Mouse (Mus musculus): ENCODE results near the gene Prox1. TPM values are rescaled to one million over a fixed set of nuclear protein-coding genes. Genes with fewer than 3 reads are reported as not detected.

Prox1 gene
- total RNA-seq (2014; rRNA removed): 20.1 and 27.1 TPM in 2 replicates
- polyA plus RNA-seq (2012; rRNA removed): 22.2 and 23.0 TPM in 2 replicates

DNA sequence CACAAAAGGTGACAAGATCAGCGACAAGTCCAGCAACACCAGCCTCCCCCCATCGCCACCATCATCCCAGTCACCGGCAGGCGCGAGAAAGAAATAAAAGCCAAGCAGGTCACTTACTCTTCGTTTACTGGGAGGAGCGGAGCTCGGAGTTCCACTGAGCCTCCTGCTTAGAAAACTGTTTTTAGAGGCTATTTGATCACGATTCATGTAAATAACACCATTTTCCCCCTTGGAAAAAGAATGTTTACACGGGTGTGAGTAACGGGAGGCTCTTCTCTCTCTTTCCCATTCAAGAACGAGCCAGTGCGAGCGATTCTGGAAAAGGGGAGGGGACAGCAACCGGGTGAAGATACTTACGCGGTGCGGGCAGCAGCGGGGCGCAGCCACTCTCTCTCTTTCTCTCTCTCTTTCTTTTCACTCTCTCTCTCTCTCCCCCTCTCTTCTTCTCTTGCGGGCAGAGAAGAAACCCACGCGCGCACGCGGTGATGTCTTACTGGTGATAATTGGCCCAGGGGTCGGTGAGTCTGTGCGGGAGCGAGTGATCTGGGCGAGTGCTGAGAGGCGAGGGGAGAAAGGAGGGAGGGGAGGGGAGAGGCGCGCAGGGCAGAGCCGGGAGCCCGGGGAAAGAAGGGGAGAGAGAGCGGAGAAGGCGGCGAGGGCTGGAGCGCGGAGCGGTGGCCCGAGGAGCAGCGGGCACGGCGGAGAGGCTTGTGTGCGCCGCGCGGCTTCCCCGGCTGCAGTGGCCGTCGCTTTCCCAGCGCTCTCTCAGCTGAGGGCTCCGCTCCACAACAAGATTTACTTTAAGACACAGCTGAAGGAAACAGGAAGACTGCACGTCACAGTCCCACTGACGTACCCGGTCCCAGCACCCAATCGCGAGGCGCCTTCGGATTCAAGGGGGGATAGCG lies at the start of gene Prox1:
Gene Prox1 (minus strand): TSS at position 804 of the 908 bp plus-strand sequence.
- Histone ChIP-seq H3K9ac (ENCODE audit: low read depth, low read length) (peak within 1 kb of the TSS; percentile 94), H3K27ac (replicated peaks; ENCODE audit: insufficient read depth, low read depth, low read length) (peak within 1 kb of the TSS; percentile 94), H3K36me3 (ENCODE audit: control insufficient read depth, insufficient read depth, low read length) (no peaks in the 10 kb centered on the region), H3K27me3 (ENCODE audit: control insufficient read depth, insufficient read depth, low read length) (no peaks in the 10 kb centered on the region), H3K4me3 (ENCODE audit: insufficient read depth, low read depth, low read length) (peak within 1 kb of the TSS; percentile 86), H3K79me2 (ENCODE audit: control insufficient read depth, insufficient read depth, low read length) (peaks cover 23% of the 10 kb centered on the region), H3K4me1 (ENCODE audit: control insufficient read depth, insufficient read depth, low read length) (peaks cover 7% of the 10 kb centered on the region; the same call in 1 of the 2 replicates)
- peak; percentile 77 for DNase-seq (ENCODE audit: extremely low read depth, low read depth, low spot score)
- TF ChIP-seq POLR2A (IDR thresholded peaks at IDR 0.05; ENCODE audit: extremely low read depth, insufficient read depth, low read length) (peak; percentile 82), CTCF (IDR thresholded peaks at IDR 0.05; ENCODE audit: low read depth, low read length) (no peak)
- WGBS: under 1% methylated on average over 62 of the region's 62 CpGs

DNA sequence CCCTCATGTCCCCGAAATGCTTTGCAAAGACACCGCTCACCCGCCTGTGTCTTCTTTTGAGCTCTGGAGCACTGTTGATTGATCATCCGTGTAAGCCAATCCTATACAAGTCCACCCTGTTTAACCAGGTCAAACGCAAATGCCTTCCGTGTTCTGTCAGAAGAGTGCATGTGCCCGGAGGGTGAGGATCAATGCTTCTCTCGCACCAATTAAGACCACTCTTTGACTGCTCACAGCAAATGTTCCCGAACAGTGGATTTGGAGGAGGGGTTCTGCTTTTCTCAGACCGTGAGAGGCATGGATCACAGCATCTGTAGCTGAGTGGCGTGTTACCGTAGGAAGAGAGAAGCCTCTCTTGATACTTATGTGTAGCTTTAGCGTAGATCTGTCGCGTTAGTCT lies 46.1 kb upstream of the Prox1 start:
- Histone ChIP-seq H3K27ac (replicated peaks; ENCODE audit: insufficient read depth, low read depth, low read length) (no peak overlapping the region), H3K9ac (ENCODE audit: low read depth, low read length) (no peak overlapping the region), H3K4me3 (ENCODE audit: insufficient read depth, low read depth, low read length) (no peak overlapping the region), H3K4me1 (ENCODE audit: control insufficient read depth, insufficient read depth, low read length) (no peaks in the 10 kb centered on the region), H3K79me2 (ENCODE audit: control insufficient read depth, insufficient read depth, low read length) (no peaks in the 10 kb centered on the region), H3K27me3 (ENCODE audit: control insufficient read depth, insufficient read depth, low read length) (no peaks in the 10 kb centered on the region), H3K36me3 (ENCODE audit: control insufficient read depth, insufficient read depth, low read length) (no peaks in the 10 kb centered on the region)
- no peak for DNase-seq (ENCODE audit: extremely low read depth, low read depth, low spot score)
- TF ChIP-seq POLR2A (IDR thresholded peaks at IDR 0.05; ENCODE audit: extremely low read depth, insufficient read depth, low read length): no peak
- no peak for TF ChIP-seq CTCF (IDR thresholded peaks at IDR 0.05; ENCODE audit: low read depth, low read length)
- 92% methylated on average over 15 of the region's 15 CpGs for WGBS

DNA sequence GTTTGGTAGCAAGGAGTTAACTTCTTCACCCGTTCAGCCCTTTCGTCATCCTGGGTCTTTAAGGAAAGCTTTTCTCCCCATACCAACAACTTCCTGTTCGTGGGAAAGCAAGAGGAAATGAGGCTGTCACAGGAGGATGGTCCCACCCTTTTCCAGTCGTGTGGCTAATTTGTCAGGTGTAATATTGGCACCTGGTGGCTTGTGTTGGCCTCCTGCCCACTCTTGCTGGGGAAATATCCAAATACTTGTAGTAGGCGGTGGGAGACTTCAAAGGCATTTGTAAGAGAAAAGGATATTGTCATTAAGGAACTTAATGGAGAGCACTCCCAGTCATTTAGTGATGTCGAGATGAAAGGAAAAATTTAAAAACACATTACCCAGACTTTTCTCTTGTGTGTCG lies 44.1 kb upstream of the Prox1 start:
- H3K4me3 ChIP-seq (ENCODE audit: insufficient read depth, low read depth, low read length): no peak overlapping the region
- H3K27me3 ChIP-seq (ENCODE audit: control insufficient read depth, insufficient read depth, low read length): no peaks in the 10 kb centered on the region
- H3K4me1 ChIP-seq (ENCODE audit: control insufficient read depth, insufficient read depth, low read length): peaks cover 2% of the 10 kb centered on the region
- H3K9ac ChIP-seq (ENCODE audit: low read depth, low read length): no peak overlapping the region
- no peak for DNase-seq (ENCODE audit: extremely low read depth, low read depth, low spot score)
- no peaks in the 10 kb centered on the region for H3K36me3 ChIP-seq (ENCODE audit: control insufficient read depth, insufficient read depth, low read length)
- H3K79me2 ChIP-seq (ENCODE audit: control insufficient read depth, insufficient read depth, low read length): no peaks in the 10 kb centered on the region
- WGBS: 75% methylated on average over 7 of the region's 7 CpGs
- no peak for TF ChIP-seq CTCF (IDR thresholded peaks at IDR 0.05; ENCODE audit: low read depth, low read length)
- TF ChIP-seq POLR2A (IDR thresholded peaks at IDR 0.05; ENCODE audit: extremely low read depth, insufficient read depth, low read length): no peak
- no peak overlapping the region for H3K27ac ChIP-seq (replicated peaks; ENCODE audit: insufficient read depth, low read depth, low read length)

DNA sequence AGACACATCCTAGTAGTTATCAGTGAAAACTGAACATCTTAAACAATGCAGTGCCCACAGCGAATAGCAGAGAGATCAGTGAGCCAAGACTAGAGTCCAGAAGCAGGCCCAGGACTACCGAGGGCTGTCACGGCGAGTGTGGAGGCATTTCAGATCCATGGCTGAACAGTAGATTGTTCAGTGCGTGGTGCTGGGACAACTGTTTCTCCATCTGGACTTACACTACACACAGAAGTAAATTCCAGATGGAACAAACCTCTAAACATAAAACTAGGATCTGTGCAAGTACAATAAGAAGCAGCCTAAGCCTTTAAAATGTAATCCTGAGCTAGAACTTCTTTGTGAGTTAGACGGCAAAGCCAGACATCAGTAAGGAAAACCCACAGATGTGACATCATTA lies 42.7 kb upstream of the Prox1 start:
- no peaks in the 10 kb centered on the region for H3K79me2 ChIP-seq (ENCODE audit: control insufficient read depth, insufficient read depth, low read length)
- no peak overlapping the region for H3K4me3 ChIP-seq (ENCODE audit: insufficient read depth, low read depth, low read length)
- H3K9ac ChIP-seq (ENCODE audit: low read depth, low read length): no peak overlapping the region
- TF ChIP-seq POLR2A (IDR thresholded peaks at IDR 0.05; ENCODE audit: extremely low read depth, insufficient read depth, low read length) (no peak), CTCF (IDR thresholded peaks at IDR 0.05; ENCODE audit: low read depth, low read length) (no peak)
- peaks cover 6% of the 10 kb centered on the region for H3K4me1 ChIP-seq (ENCODE audit: control insufficient read depth, insufficient read depth, low read length)
- DNase-seq (ENCODE audit: extremely low read depth, low read depth, low spot score): no peak
- no peak overlapping the region for H3K27ac ChIP-seq (replicated peaks; ENCODE audit: insufficient read depth, low read depth, low read length)
- no peaks in the 10 kb centered on the region for H3K27me3 ChIP-seq (ENCODE audit: control insufficient read depth, insufficient read depth, low read length)
- 93% methylated on average over 6 of the region's 6 CpGs for WGBS
- no peaks in the 10 kb centered on the region for H3K36me3 ChIP-seq (ENCODE audit: control insufficient read depth, insufficient read depth, low read length)

DNA sequence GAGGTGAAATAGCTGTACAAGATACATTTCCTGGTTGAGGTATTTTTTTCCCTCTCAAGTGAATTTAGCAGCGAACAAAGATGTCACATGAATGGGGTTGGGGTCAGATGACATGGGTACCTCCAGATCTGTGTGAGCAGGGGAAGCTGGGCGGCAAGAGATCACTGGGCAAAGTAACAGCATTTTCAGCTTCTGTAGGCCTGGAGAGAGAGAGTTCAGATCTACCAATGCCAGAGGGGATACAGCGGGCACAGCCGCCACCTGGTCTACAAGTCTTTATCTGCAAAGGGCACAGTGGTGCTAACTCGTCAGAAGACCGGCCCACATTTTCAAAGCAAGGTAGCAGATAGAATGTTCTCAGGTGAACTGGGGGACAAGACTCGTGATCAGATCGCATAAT lies 36.7 kb upstream of the Prox1 start:
- Histone ChIP-seq H3K9ac (ENCODE audit: low read depth, low read length) (no peak overlapping the region), H3K36me3 (ENCODE audit: control insufficient read depth, insufficient read depth, low read length) (no peaks in the 10 kb centered on the region), H3K4me3 (ENCODE audit: insufficient read depth, low read depth, low read length) (no peak overlapping the region), H3K27me3 (ENCODE audit: control insufficient read depth, insufficient read depth, low read length) (no peaks in the 10 kb centered on the region), H3K4me1 (ENCODE audit: control insufficient read depth, insufficient read depth, low read length) (peaks cover 12% of the 10 kb centered on the region), H3K79me2 (ENCODE audit: control insufficient read depth, insufficient read depth, low read length) (no peaks in the 10 kb centered on the region), H3K27ac (replicated peaks; ENCODE audit: insufficient read depth, low read depth, low read length) (no peak overlapping the region)
- TF ChIP-seq CTCF (IDR thresholded peaks at IDR 0.05; ENCODE audit: low read depth, low read length) (no peak), POLR2A (IDR thresholded peaks at IDR 0.05; ENCODE audit: extremely low read depth, insufficient read depth, low read length) (no peak)
- 96% methylated on average over 8 of the region's 8 CpGs for WGBS
- DNase-seq (ENCODE audit: extremely low read depth, low read depth, low spot score): no peak

DNA sequence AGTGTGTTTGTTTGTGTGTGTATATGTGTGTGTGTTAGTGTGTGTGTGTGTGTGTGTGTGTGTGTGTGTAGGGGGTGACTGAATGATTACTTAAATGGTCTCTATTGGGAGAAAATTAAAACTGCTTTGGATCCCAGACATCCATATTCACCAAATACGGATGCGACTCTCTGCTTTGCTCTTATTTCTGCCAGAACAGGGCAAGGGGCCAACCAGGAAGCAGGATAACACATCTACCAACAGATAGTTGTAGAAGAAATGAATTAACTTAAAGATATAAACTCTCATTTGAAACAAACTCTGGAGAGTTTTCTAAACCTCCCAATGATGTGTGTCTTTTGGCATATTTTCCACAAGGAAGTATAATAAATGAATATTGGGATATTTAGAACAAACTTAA lies 35.2 kb upstream of the Prox1 start:
- Histone ChIP-seq H3K4me1 (ENCODE audit: control insufficient read depth, insufficient read depth, low read length) (peaks cover 24% of the 10 kb centered on the region), H3K36me3 (ENCODE audit: control insufficient read depth, insufficient read depth, low read length) (no peaks in the 10 kb centered on the region), H3K27ac (replicated peaks; ENCODE audit: insufficient read depth, low read depth, low read length) (no peak overlapping the region), H3K9ac (ENCODE audit: low read depth, low read length) (no peak overlapping the region), H3K27me3 (ENCODE audit: control insufficient read depth, insufficient read depth, low read length) (no peaks in the 10 kb centered on the region), H3K79me2 (ENCODE audit: control insufficient read depth, insufficient read depth, low read length) (no peaks in the 10 kb centered on the region), H3K4me3 (ENCODE audit: insufficient read depth, low read depth, low read length) (no peak overlapping the region)
- TF ChIP-seq CTCF (IDR thresholded peaks at IDR 0.05; ENCODE audit: low read depth, low read length) (no peak), POLR2A (IDR thresholded peaks at IDR 0.05; ENCODE audit: extremely low read depth, insufficient read depth, low read length) (no peak)
- DNase-seq (ENCODE audit: extremely low read depth, low read depth, low spot score): no peak
- WGBS: 50% methylated on average over 2 of the region's 2 CpGs

Data from liver, adult 2 months (tissue).